Mouse (Mus musculus): ENCODE data around the gene Gm8947. TPM values are rescaled to one million over a fixed set of nuclear protein-coding genes. Genes with fewer than 3 reads are reported as not detected.
"Not testable (repeated sequence)": the region's sequence is repeated elsewhere in the genome, so short reads cannot be mapped to it uniquely, and the experiment has no call there.

Gm8947 gene
- polyA plus RNA-seq, 1 experiment from 2014 or later, result not detected

DNA sequence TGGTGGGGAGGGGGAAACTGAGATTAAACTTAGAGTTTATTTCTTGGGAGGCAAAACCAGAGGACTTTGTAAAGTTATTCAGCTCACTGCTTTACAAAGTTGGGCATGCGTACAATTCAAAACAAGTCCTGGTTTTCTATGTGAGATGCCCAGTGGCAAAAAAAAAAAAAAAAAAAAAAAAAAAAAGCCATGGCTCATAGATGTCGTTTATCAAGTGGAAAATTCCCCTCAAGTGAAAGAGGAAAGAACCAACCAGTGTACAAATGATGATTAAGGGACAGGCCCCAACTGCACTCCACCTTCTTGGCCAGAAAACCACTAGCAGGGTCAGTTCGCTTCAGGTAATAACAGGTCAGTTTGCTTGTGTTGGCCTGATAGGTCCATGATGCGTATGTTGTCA, 3.7 kb upstream of the Gm8947 start:
- no peak overlapping the region for H3K27ac ChIP-seq
- WGBS, result 90% methylated on average over 4 of the region's 4 CpGs

DNA sequence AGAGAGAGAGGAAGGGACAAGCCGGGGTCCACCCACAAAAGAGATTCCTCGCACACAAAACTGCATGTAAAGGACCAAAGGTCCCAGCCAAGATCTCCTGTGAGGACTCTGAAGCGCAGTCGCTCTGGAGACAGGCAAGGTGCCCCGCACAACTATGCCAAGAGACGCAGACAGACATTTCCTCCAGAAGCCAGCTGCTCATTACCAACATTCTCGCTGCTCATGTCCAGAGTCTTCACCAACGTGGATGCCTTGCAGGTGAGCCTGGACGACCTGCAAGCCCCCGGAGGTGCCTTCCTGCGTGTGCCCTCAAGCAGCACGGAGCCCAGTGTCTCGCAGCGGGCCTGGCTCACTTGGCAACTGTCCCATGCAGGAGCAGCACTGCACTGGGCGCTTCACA, 563 bp downstream of the Gm8947 start:
- 95% methylated on average over 15 of the region's 15 CpGs for WGBS
- H3K4me2 ChIP-seq (replicated peaks); H3K27ac ChIP-seq; H3K9ac ChIP-seq (replicated peaks); H3K27me3 ChIP-seq; H3K9me3 ChIP-seq; H3K4me1 ChIP-seq (replicated peaks); H3K4me3 ChIP-seq (replicated peaks); H3K36me3 ChIP-seq; ATAC-seq: not testable (repeated sequence)

More for the DNA sequence above, 3.7 kb upstream of the Gm8947 start:
- no peak for ATAC-seq
- Histone ChIP-seq H3K9me3 (no peaks in the 10 kb centered on the region), H3K9ac (replicated peaks) (no peak overlapping the region), H3K27me3 (no peaks in the 10 kb centered on the region), H3K4me2 (replicated peaks) (no peak overlapping the region), H3K4me3 (replicated peaks) (no peak overlapping the region), H3K4me1 (replicated peaks) (no peaks in the 10 kb centered on the region), H3K36me3 (no peaks in the 10 kb centered on the region)

GRCm38 (mm10) chr1:151195986-151196385, 3.8 kb downstream of the Gm8947 start:
- ATAC-seq; H3K27ac ChIP-seq; H3K4me2 ChIP-seq (replicated peaks); H3K9me3 ChIP-seq; H3K36me3 ChIP-seq; H3K4me3 ChIP-seq (replicated peaks); H3K27me3 ChIP-seq; H3K9ac ChIP-seq (replicated peaks); H3K4me1 ChIP-seq (replicated peaks): not testable (repeated sequence)
- 41% methylated on average over 4 of the region's 4 CpGs for WGBS

DNA sequence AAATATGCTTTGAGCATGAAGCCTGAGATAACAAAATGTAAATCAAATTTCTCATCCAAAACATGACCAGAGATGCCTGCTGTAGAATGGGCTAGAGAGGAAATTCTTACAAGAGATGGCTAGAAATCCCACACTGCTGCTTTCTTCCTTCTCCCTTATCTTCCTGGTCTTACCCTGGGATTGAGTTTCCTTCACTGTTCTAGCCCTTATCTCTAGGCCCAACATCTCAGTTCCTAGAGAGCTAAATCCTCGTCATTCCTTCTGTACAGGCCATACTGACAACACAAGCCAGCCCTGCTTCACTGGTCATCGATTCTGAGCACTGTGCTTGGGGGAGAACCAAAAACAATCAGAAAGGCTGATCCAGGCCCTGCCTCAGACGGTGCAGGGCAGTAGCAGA, 4.5 kb downstream of the Gm8947 start:
- H3K4me1 ChIP-seq (replicated peaks); H3K4me2 ChIP-seq (replicated peaks); H3K9ac ChIP-seq (replicated peaks); H3K27ac ChIP-seq; ATAC-seq; H3K36me3 ChIP-seq; H3K27me3 ChIP-seq; H3K9me3 ChIP-seq; H3K4me3 ChIP-seq (replicated peaks): not testable (repeated sequence)
- 72% methylated on average over 3 of the region's 3 CpGs for WGBS

DNA sequence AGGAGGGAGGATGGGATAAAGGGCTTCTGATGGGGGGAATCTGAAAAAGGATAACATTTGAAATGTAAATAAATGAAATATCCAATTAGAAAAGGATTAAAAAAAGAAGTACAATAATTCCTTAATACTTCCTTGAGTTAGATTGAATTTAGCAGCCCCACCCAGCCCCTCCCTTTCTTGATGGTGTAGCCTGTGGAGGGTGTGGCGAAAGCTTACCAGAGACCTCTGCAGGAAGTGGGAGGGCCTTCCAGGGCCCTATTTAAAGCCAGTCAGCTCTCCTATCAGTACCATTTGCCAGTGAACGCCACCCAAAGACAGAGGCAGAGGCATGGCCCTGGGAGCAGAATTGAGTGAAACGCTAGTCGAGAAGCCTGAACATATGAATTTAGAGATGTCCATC, 5.9 kb downstream of the Gm8947 start, which contains the start of gene Gm47995:
TSS of gene Gm47995 (plus strand) at position 329 of the 400 bp plus-strand sequence.
- 96% methylated on average over 4 of the region's 4 CpGs for WGBS
- not testable (repeated sequence) for H3K36me3 ChIP-seq; H3K9ac ChIP-seq (replicated peaks); H3K27me3 ChIP-seq; H3K27ac ChIP-seq; H3K4me1 ChIP-seq (replicated peaks); ATAC-seq; H3K9me3 ChIP-seq; H3K4me2 ChIP-seq (replicated peaks); H3K4me3 ChIP-seq (replicated peaks)

GRCm38 (mm10) chr1:151200620-151201019, 8.4 kb downstream of the Gm8947 start:
- not testable (repeated sequence) for H3K9me3 ChIP-seq; H3K27me3 ChIP-seq; H3K36me3 ChIP-seq; H3K4me2 ChIP-seq (replicated peaks); H3K4me1 ChIP-seq (replicated peaks); H3K9ac ChIP-seq (replicated peaks); ATAC-seq; H3K4me3 ChIP-seq (replicated peaks); H3K27ac ChIP-seq

GRCm38 (mm10) chr1:151202771-151203170, 10.6 kb downstream of the Gm8947 start:
- not testable (repeated sequence) for H3K4me3 ChIP-seq (replicated peaks); H3K36me3 ChIP-seq; H3K4me2 ChIP-seq (replicated peaks); H3K4me1 ChIP-seq (replicated peaks); ATAC-seq; H3K9me3 ChIP-seq; H3K27me3 ChIP-seq; H3K27ac ChIP-seq; H3K9ac ChIP-seq (replicated peaks)
- WGBS, result 93% methylated on average over 4 of the region's 5 CpGs

GRCm38 (mm10) chr1:151203818-151204217, 11.6 kb downstream of the Gm8947 start, which contains the start of gene 3110040M04Rik:
TSS of gene 3110040M04Rik (plus strand) at chr1:151204121.
- H3K9me3 ChIP-seq; H3K27me3 ChIP-seq; ATAC-seq; H3K36me3 ChIP-seq; H3K27ac ChIP-seq; H3K4me1 ChIP-seq (replicated peaks); H3K9ac ChIP-seq (replicated peaks); H3K4me2 ChIP-seq (replicated peaks); H3K4me3 ChIP-seq (replicated peaks): not testable (repeated sequence)
- WGBS, result no CpG with 5 or more reads among the region's 6 CpGs

- not testable (repeated sequence) for H3K4me2 ChIP-seq (replicated peaks); H3K27me3 ChIP-seq; H3K9ac ChIP-seq (replicated peaks); H3K27ac ChIP-seq; H3K4me1 ChIP-seq (replicated peaks); H3K36me3 ChIP-seq; H3K9me3 ChIP-seq; H3K4me3 ChIP-seq (replicated peaks)
- 65% methylated on average over 3 of the region's 5 CpGs for WGBS
- 0 out of 2 replicates have a peak, but pooled peaks have one; percentile 43 for ATAC-seq
Observed at GRCm38 (mm10) chr1:151208493-151208892, 16.3 kb downstream of the Gm8947 start.

GRCm38 (mm10) chr1:151208944-151209343, 16.8 kb downstream of the Gm8947 start:
- not testable (repeated sequence) for H3K4me2 ChIP-seq (replicated peaks); H3K27ac ChIP-seq; H3K9me3 ChIP-seq; H3K4me1 ChIP-seq (replicated peaks); H3K9ac ChIP-seq (replicated peaks); ATAC-seq; H3K4me3 ChIP-seq (replicated peaks); H3K36me3 ChIP-seq; H3K27me3 ChIP-seq

DNA sequence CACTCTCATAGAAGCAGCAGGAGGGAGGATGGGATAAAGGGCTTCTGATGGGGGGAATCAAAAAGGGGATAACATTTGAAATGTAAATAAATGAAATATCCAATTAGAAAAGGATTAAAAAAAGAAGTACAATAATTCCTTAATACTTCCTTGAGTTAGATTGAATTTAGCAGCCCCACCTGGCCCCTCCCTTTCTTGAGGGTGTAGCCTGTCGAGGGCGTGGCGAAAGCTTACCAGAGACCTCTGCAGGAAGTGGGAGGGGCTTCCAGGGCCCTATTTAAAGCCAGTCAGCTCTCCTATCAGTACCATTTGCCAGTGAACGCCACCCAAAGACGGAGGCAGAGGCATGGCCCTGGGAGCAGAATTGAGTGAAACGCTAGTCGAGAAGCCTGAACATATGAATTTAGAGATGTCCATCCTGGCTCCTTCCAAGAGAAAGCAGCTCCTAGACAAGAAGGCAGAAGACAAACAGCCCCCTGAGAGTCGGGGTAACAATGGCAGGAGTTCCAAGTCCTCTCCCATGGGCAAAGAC, 17.7 kb downstream of the Gm8947 start, which contains the start of gene Gm47996:
TSS of gene Gm47996 (plus strand) at position 308 of the 532 bp plus-strand sequence.
- H3K4me2 ChIP-seq (replicated peaks); H3K27me3 ChIP-seq; H3K27ac ChIP-seq; H3K4me1 ChIP-seq (replicated peaks); ATAC-seq; H3K9ac ChIP-seq (replicated peaks); H3K9me3 ChIP-seq; H3K36me3 ChIP-seq; H3K4me3 ChIP-seq (replicated peaks): not testable (repeated sequence)
- 91% methylated on average over 5 of the region's 8 CpGs for WGBS

GRCm38 (mm10) chr1:151211666-151212065, 19.5 kb downstream of the Gm8947 start:
- not testable (repeated sequence) for H3K27me3 ChIP-seq; H3K36me3 ChIP-seq; H3K9ac ChIP-seq (replicated peaks); H3K4me1 ChIP-seq (replicated peaks); H3K27ac ChIP-seq; H3K4me2 ChIP-seq (replicated peaks); H3K9me3 ChIP-seq; ATAC-seq; H3K4me3 ChIP-seq (replicated peaks)
- 92% methylated on average over 5 of the region's 5 CpGs for WGBS

- no peaks in the 10 kb centered on the region for H3K36me3 ChIP-seq
- no peak for ATAC-seq
- WGBS, result 83% methylated on average over 2 of the region's 2 CpGs
- H3K4me1 ChIP-seq (replicated peaks), result no peaks in the 10 kb centered on the region
- no peaks in the 10 kb centered on the region for H3K9me3 ChIP-seq
- no peak overlapping the region for H3K4me2 ChIP-seq (replicated peaks)
- H3K27me3 ChIP-seq, result no peaks in the 10 kb centered on the region
- no peak overlapping the region for H3K4me3 ChIP-seq (replicated peaks)
- no peak overlapping the region for H3K9ac ChIP-seq (replicated peaks)
- no peak overlapping the region for H3K27ac ChIP-seq
Observed at GRCm38 (mm10) chr1:151214862-151215261, 22.7 kb downstream of the Gm8947 start.

All from midbrain, embryonic 13.5 days (tissue).